Mouse (Mus musculus): ENCODE measurements at regions not wholly inside any gene's neighbourhood (a gene's known extent, or its start where the extent isn't known, plus 50 kb on each side); places are given as distances from the start of the nearest gene placed in this dataset.

DNA sequence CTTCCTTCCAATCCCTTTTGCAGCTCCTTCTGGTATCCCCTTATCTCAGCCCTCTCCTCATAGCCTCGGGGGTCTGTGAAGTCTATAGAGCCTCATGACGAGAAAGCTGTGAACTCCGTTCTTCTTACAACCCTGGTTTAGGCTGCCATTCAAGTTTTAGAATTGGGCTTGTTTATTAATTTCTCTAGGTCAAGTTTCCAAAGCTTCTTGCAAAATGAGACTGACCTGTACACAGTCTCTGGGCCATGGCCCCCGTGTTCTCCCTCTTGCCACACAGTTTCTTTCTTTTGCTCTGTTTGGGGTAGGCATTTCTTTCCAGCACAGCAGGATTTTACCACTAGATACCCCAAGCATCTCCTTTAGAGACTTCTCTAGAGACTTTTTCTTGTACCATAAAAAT is 322.0 kb upstream of the Zeb2 start:
- no peak for TF ChIP-seq MAFK (IDR thresholded peaks at IDR 0.05; ENCODE audit: insufficient read depth, low read depth, low read length)
- no peak for TF ChIP-seq HCFC1 (IDR thresholded peaks at IDR 0.05; ENCODE audit: borderline replicate concordance, insufficient read depth, low read length)
- no peak for TF ChIP-seq CHD2 (IDR thresholded peaks at IDR 0.05; ENCODE audit: low read depth, low read length)
- TF ChIP-seq ZNF384 (IDR thresholded peaks at IDR 0.05; ENCODE audit: low read depth, low read length) = no peak
- TF ChIP-seq ZC3H11A (IDR thresholded peaks at IDR 0.05; ENCODE audit: borderline replicate concordance, low read depth, low read length) = no peak

Data from ES-E14 (cell line).